Mouse (Mus musculus): ENCODE data around the gene Krt28. TPM values are rescaled to one million over a fixed set of nuclear protein-coding genes. Genes with fewer than 3 reads are reported as not detected.

Gene Krt28
- total and polyA plus RNA-seq, 2 experiments from 2014 or later, result 0.10 to 3.1 TPM

GRCm38 (mm10) chr11:99316543-99316942 lies 58.2 kb downstream of the Krt28 start:
- no peaks in the 10 kb centered on the region for H3K9me3 ChIP-seq (replicated peaks; ENCODE audit: control insufficient read depth, low read length)
- H3K4me1 ChIP-seq (ENCODE audit: control insufficient read depth, insufficient read depth), result no peaks in the 10 kb centered on the region
- H3K27me3 ChIP-seq (ENCODE audit: control insufficient read depth, insufficient read depth, low read length), result no peaks in the 10 kb centered on the region
- no peak overlapping the region for H3K4me3 ChIP-seq (ENCODE audit: low read depth, low read length)
- ATAC-seq (ENCODE audit: insufficient read depth, low read depth), result no peak
- no peak overlapping the region for H3K9ac ChIP-seq (replicated peaks; ENCODE audit: low read depth, low read length)
- H3K4me2 ChIP-seq (ENCODE audit: low read depth, low read length), result no peak overlapping the region
- no peaks in the 10 kb centered on the region for H3K36me3 ChIP-seq (replicated peaks; ENCODE audit: control insufficient read depth, insufficient read depth, low read length)
- DNase-seq (ENCODE audit: low spot score), result no peak
- no peak overlapping the region for H3K27ac ChIP-seq (ENCODE audit: low read depth)
- 64% methylated on average over 8 of the region's 8 CpGs for WGBS
- TF ChIP-seq CTCF (IDR thresholded peaks at IDR 0.05; ENCODE audit: low read depth), result no peak
- no peak for TF ChIP-seq EP300 (IDR thresholded peaks at IDR 0.05; ENCODE audit: low read depth)

Other genes with a start within 250 kb of the Krt28 start
- 0.73 TPM in 1 of 2 replicates, not detected in the other for gene Ccr7, start 219.8 kb downstream of the Krt28 start, total RNA-seq (2014; rRNA removed; ENCODE audit: low replicate concordance)
- 0.11 TPM in 2 replicates for gene Ccr7, start 219.8 kb downstream of the Krt28 start, polyA plus RNA-seq (2015; fragmentation: Nextera tagmentation; extraction: Ambion mirVana)
- gene Smarce1, start 143.9 kb downstream of the Krt28 start, total RNA-seq (2014; rRNA removed; ENCODE audit: low replicate concordance), result 53.6 and 96.9 TPM in 2 replicates
- gene Smarce1, start 143.9 kb downstream of the Krt28 start, polyA plus RNA-seq (2015; fragmentation: Nextera tagmentation; extraction: Ambion mirVana), result 115 and 126 TPM in 2 replicates
- 4.5 and 5.7 TPM in 2 replicates for gene Krt222, start 130.8 kb downstream of the Krt28 start, total RNA-seq (2014; rRNA removed; ENCODE audit: low replicate concordance)
- 6.9 and 7.9 TPM in 2 replicates for gene Krt222, start 130.8 kb downstream of the Krt28 start, polyA plus RNA-seq (2015; fragmentation: Nextera tagmentation; extraction: Ambion mirVana)
- not detected in 2 replicates for gene Krt24, start 89.6 kb downstream of the Krt28 start, total RNA-seq (2014; rRNA removed; ENCODE audit: low replicate concordance)
- not detected in 2 replicates for gene Krt24, start 89.6 kb downstream of the Krt28 start, polyA plus RNA-seq (2015; fragmentation: Nextera tagmentation; extraction: Ambion mirVana)
- not detected in 2 replicates for gene Krt25, start 52.0 kb downstream of the Krt28 start, total RNA-seq (2014; rRNA removed; ENCODE audit: low replicate concordance)
- 0.07 and 0.12 TPM in 2 replicates for gene Krt25, start 52.0 kb downstream of the Krt28 start, polyA plus RNA-seq (2015; fragmentation: Nextera tagmentation; extraction: Ambion mirVana)
- not detected in 2 replicates for gene Krt26, start 36.9 kb downstream of the Krt28 start, total RNA-seq (2014; rRNA removed; ENCODE audit: low replicate concordance)
- not detected in 2 replicates for gene Krt26, start 36.9 kb downstream of the Krt28 start, polyA plus RNA-seq (2015; fragmentation: Nextera tagmentation; extraction: Ambion mirVana)
- gene Krt27, start 23.8 kb downstream of the Krt28 start, total RNA-seq (2014; rRNA removed; ENCODE audit: low replicate concordance), result not detected in 2 replicates
- gene Krt27, start 23.8 kb downstream of the Krt28 start, polyA plus RNA-seq (2015; fragmentation: Nextera tagmentation; extraction: Ambion mirVana), result not detected in 2 replicates
- 0.31 and 0.84 TPM in 2 replicates for gene Krt10, start 14.5 kb upstream of the Krt28 start, total RNA-seq (2014; rRNA removed; ENCODE audit: low replicate concordance)
- 20.4 and 22.6 TPM in 2 replicates for gene Krt10, start 14.5 kb upstream of the Krt28 start, polyA plus RNA-seq (2015; fragmentation: Nextera tagmentation; extraction: Ambion mirVana)
- not detected in 2 replicates for gene Krt12, start 47.4 kb upstream of the Krt28 start, total RNA-seq (2014; rRNA removed; ENCODE audit: low replicate concordance)
- gene Krt12, start 47.4 kb upstream of the Krt28 start, polyA plus RNA-seq (2015; fragmentation: Nextera tagmentation; extraction: Ambion mirVana), result not detected in 2 replicates
- not detected in 2 replicates for gene Krt20, start 63.2 kb upstream of the Krt28 start, total RNA-seq (2014; rRNA removed; ENCODE audit: low replicate concordance)
- gene Krt20, start 63.2 kb upstream of the Krt28 start, polyA plus RNA-seq (2015; fragmentation: Nextera tagmentation; extraction: Ambion mirVana), result 0.26 and 0.38 TPM in 2 replicates
- not detected in 2 replicates for gene Krt23, start 118.2 kb upstream of the Krt28 start, total RNA-seq (2014; rRNA removed; ENCODE audit: low replicate concordance)
- gene Krt23, start 118.2 kb upstream of the Krt28 start, polyA plus RNA-seq (2015; fragmentation: Nextera tagmentation; extraction: Ambion mirVana), result 0.07 and 0.12 TPM in 2 replicates
- gene Krt39, start 146.4 kb upstream of the Krt28 start, total RNA-seq (2014; rRNA removed; ENCODE audit: low replicate concordance), result not detected in 2 replicates
- gene Krt39, start 146.4 kb upstream of the Krt28 start, polyA plus RNA-seq (2015; fragmentation: Nextera tagmentation; extraction: Ambion mirVana), result not detected in 2 replicates
- gene Krt40, start 168.3 kb upstream of the Krt28 start, total RNA-seq (2014; rRNA removed; ENCODE audit: low replicate concordance), result not detected in 2 replicates
- not detected in 2 replicates for gene Krt40, start 168.3 kb upstream of the Krt28 start, polyA plus RNA-seq (2015; fragmentation: Nextera tagmentation; extraction: Ambion mirVana)
- not detected in 2 replicates for gene Krtap3-3, start 176.0 kb upstream of the Krt28 start, total RNA-seq (2014; rRNA removed; ENCODE audit: low replicate concordance)
- not detected in 2 replicates for gene Krtap3-3, start 176.0 kb upstream of the Krt28 start, polyA plus RNA-seq (2015; fragmentation: Nextera tagmentation; extraction: Ambion mirVana)
- gene Krtap3-2, start 181.9 kb upstream of the Krt28 start, total RNA-seq (2014; rRNA removed; ENCODE audit: low replicate concordance), result not detected in 2 replicates
- gene Krtap3-2, start 181.9 kb upstream of the Krt28 start, polyA plus RNA-seq (2015; fragmentation: Nextera tagmentation; extraction: Ambion mirVana), result not detected in 2 replicates
- gene Gm11939, start 184.6 kb upstream of the Krt28 start, total RNA-seq (2014; rRNA removed; ENCODE audit: low replicate concordance), result not detected in 2 replicates
- gene Gm11939, start 184.6 kb upstream of the Krt28 start, polyA plus RNA-seq (2015; fragmentation: Nextera tagmentation; extraction: Ambion mirVana), result not detected in 2 replicates
- gene Krtap3-1, start 191.7 kb upstream of the Krt28 start, total RNA-seq (2014; rRNA removed; ENCODE audit: low replicate concordance), result not detected in 2 replicates
- not detected in 2 replicates for gene Krtap3-1, start 191.7 kb upstream of the Krt28 start, polyA plus RNA-seq (2015; fragmentation: Nextera tagmentation; extraction: Ambion mirVana)
- gene Krtap1-5, start 206.1 kb upstream of the Krt28 start, total RNA-seq (2014; rRNA removed; ENCODE audit: low replicate concordance), result not detected in 2 replicates
- gene Krtap1-5, start 206.1 kb upstream of the Krt28 start, polyA plus RNA-seq (2015; fragmentation: Nextera tagmentation; extraction: Ambion mirVana), result not detected in 2 replicates
- not detected in 2 replicates for gene Krtap1-4, start 208.8 kb upstream of the Krt28 start, total RNA-seq (2014; rRNA removed; ENCODE audit: low replicate concordance)
- gene Krtap1-4, start 208.8 kb upstream of the Krt28 start, polyA plus RNA-seq (2015; fragmentation: Nextera tagmentation; extraction: Ambion mirVana), result not detected in 2 replicates
- gene Krtap1-3, start 216.4 kb upstream of the Krt28 start, total RNA-seq (2014; rRNA removed; ENCODE audit: low replicate concordance), result not detected in 2 replicates
- gene Krtap1-3, start 216.4 kb upstream of the Krt28 start, polyA plus RNA-seq (2015; fragmentation: Nextera tagmentation; extraction: Ambion mirVana), result not detected in 2 replicates
- gene Krtap9-3, start 223.2 kb upstream of the Krt28 start, total RNA-seq (2014; rRNA removed; ENCODE audit: low replicate concordance), result not detected in 2 replicates
- not detected in 2 replicates for gene Krtap9-3, start 223.2 kb upstream of the Krt28 start, polyA plus RNA-seq (2015; fragmentation: Nextera tagmentation; extraction: Ambion mirVana)
- gene Gm11938, start 228.4 kb upstream of the Krt28 start, total RNA-seq (2014; rRNA removed; ENCODE audit: low replicate concordance), result not detected in 2 replicates
- not detected in 2 replicates for gene Gm11938, start 228.4 kb upstream of the Krt28 start, polyA plus RNA-seq (2015; fragmentation: Nextera tagmentation; extraction: Ambion mirVana)
- gene Gm11937, start 235.3 kb upstream of the Krt28 start, total RNA-seq (2014; rRNA removed; ENCODE audit: low replicate concordance), result not detected in 2 replicates
- gene Gm11937, start 235.3 kb upstream of the Krt28 start, polyA plus RNA-seq (2015; fragmentation: Nextera tagmentation; extraction: Ambion mirVana), result not detected in 2 replicates
- not detected in 2 replicates for gene Krtap2-4, start 239.9 kb upstream of the Krt28 start, total RNA-seq (2014; rRNA removed; ENCODE audit: low replicate concordance)
- not detected in 2 replicates for gene Krtap2-4, start 239.9 kb upstream of the Krt28 start, polyA plus RNA-seq (2015; fragmentation: Nextera tagmentation; extraction: Ambion mirVana)
- gene Gm11562, start 245.5 kb upstream of the Krt28 start, total RNA-seq (2014; rRNA removed; ENCODE audit: low replicate concordance), result not detected in 2 replicates
- gene Gm11562, start 245.5 kb upstream of the Krt28 start, polyA plus RNA-seq (2015; fragmentation: Nextera tagmentation; extraction: Ambion mirVana), result not detected in 2 replicates

All from heart, postnatal 0 days (tissue).